Mouse (Mus musculus) adrenal gland, postnatal 36 days (tissue): ENCODE data around the gene Rims1. TPM values are rescaled to one million over a fixed set of nuclear protein-coding genes. Genes with fewer than 3 reads are reported as not detected.

Experiments
- DNase-seq, 2 experiments: peaks; one replicate each; pipeline ENCODE4 v3.0.0; 2021; ENCODE audit warnings: mixed read lengths in 1 of 2
- total RNA-seq, 2 experiments: library from RNA; stranded (reverse); gene quantifications; 2 replicates each; pipeline ENCODE4 v1.2.3; 2021

The Rims1 gene
- total RNA-seq, 2 experiments from 2014 or later: 0.23 to 0.46 TPM

- no peak for DNase-seq
Measured at GRCm38 (mm10) chr1:22248898-22249386, 556.9 kb downstream of the Rims1 start.

DNA sequence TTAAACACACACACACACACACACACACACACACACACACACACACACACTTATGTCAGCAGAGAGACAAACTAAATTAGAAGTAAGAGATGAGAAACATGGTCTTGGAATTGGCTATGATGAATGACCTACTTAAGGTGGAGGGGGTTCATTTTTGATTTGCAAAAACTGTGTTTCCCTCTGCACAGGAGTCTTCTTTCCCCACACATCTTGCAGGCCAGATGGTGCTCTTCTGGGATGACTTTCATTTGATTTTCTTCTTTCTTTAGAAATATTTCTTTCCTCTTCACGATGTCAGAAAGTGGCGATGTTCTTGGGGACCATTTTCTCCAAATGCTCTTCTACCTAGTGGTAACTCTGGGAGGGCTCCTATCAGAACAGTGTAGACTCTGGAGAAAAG, 560.0 kb downstream of the Rims1 start:
- no peak for DNase-seq
